Mouse (Mus musculus) embryo, embryonic 11.5 days (tissue): Measurements from ENCODE around the gene Vmn2r89.
"Not testable (repeated sequence)": the region's sequence is repeated elsewhere in the genome, so short reads cannot be mapped to it uniquely, and the experiment has no call there.

Experiments used
- DNase-seq: peaks from one replicate; pipeline ENCODE4 v3.0.0-alpha.2; 2012; ENCODE audit warnings: low read depth, low spot score

The Vmn2r89 gene

DNA sequence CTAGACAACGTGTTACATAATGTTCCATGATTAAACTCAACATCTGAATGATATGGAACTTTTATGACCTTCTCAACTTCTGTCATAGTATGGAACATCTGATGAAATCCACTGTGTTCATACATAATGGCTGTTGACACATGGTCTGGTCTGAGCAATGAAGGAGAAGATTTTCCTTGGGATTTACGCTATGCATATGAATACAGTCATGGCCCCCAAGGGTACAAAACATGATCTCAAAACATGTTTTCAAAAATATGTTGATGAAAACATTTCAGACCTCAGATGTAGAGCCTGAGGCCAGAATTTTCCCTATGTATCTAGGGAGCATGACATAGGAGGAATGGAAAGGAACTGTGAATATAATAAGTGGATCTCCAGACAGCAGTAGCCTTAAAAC, at the start of gene Vmn2r89:
Gene Vmn2r89 (plus strand): TSS at position 301 of the 400 bp plus-strand sequence.
- not testable (repeated sequence) for DNase-seq

DNA sequence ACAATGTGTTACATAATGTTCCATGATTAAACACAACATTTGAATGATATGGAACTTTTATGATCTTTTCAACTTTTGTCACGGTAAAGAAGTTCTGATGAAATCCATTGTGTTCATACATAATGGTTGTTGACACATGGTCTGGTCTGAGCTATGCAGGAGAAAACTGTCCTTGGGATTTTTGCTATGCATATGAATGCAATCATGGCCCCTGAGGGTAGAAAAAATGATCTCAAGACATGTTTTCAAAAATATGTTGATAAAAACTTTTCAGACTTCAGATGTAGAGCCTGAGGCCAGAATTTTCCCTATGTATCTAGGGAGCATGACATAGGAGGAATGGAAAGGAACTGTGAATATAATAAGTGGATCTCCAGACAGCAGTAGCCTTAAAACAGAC, 41.1 kb upstream of the Vmn2r89 start, which contains the start of gene Vmn2r88:
Gene Vmn2r88 (plus strand): TSS at position 301 of the 400 bp plus-strand sequence.
- no peak for DNase-seq

DNA sequence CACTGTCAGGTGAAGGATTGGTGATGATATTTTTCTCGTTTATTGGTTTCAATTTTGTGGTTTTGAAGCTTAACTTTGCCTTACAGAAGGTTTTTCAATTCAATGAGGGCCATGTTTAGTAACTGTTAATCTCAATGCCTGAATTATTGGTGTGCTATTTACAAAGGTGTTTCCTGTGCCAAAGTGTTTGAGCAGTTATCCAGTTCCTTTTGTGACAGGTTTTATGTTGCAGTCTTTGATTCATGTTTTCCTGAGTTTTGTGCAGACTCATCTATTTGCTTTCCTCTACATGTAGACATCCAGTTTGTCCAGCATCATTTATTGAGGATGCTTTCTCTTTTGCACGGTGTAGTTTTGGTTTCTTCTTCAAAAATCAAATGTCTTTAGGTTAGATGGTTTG, 27.8 kb upstream of the Vmn2r89 start:
- DNase-seq = no peak

DNA sequence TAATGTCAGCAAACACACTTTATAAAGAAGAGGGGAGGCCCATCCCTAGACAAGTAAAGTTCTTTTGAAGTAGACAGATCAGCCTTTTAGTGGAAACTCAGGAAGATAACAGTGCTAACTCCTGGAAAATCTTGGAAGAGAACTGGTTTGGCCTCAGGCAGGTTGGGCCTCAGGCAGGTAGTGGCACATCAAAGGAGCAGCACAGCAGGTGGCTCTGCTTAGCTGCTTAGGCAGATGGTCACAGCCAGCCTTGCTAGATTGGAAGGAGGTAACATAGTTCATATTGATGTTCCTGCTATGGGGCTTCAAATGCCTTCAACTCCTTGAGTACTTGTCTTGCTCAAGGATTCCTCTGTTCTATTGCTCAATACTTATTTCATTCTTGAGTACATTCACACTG, 21.5 kb upstream of the Vmn2r89 start:
- not testable (repeated sequence) for DNase-seq

DNA sequence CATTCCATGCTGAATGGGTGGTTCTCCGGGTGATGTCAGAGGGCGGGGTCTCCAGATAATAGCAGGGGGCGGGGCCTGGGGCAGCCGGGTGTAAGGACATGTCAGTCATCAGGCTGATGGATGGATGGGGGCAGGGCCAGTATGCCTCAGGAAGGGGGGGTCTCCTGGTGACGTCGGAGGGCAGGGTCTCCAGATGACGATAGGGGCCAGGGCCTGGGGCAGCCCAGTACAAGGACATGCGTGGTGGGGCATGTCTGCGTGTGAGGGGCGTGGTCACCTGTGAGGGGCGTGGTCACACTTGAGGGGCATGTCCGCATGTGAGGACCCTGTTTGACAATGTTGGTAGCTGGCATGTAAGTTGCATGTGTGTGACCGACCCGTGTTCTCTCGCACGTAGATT, 17.1 kb upstream of the Vmn2r89 start:
- DNase-seq = no peak

DNA sequence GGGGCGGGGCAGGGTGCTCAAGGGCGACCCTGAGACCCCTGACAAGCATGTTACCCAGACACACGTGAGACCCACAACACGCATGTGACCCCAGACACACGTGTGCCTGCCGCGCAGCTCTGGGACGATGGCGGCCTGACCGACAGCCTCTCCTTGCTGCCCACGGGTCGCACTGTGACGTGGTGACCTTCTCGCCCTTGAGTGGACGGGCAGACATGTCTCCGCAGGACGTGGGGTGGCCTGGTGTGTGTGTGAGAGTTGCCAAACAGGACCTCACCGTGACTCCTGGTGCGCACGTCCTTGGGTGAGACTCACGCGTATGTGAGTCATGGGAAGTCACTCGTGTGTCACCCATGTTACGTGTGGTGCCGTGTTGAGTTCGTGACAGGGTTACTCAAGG, 16.6 kb upstream of the Vmn2r89 start:
- no peak for DNase-seq

DNA sequence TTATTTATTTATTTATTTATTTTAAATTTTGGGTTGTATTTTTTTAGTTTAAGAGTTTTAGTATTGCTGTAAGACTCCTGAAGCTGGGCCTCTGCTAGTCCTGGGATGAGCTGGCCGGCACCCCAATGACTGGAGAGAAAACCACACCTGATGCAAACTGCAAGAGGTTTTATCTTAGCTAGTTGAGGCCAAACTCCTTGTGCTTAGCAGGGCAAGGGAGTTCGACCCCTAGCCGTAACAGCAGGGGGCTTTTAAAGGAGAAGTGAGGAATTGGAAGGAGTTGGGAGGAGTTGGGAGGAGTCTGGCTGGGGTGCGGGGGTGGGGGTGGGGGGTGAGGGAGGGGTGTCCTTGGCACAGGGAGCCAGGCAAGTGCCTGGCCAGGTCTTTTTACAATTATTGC, 12.7 kb upstream of the Vmn2r89 start:
- DNase-seq = no peak

DNA sequence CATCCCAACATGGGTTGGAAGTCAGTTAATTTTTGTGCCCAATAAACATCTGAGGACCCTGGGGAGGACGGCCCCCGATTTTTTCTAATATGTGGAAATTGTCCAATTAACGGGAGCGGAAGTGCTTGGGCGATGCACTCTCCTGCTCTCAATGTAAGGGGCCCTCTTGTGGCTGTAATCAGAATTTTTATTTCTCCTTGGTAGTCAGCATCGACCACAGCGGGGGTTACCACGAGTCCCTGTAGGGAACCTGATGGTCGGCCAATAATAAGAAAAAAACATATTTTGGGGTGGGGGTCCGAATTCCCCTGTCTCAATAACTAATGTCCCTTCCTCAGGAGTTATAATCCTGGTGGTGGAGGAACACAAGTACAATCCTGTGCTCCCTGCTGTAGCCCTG, 28.6 kb downstream of the Vmn2r89 start:
- DNase-seq = not testable (repeated sequence)

DNA sequence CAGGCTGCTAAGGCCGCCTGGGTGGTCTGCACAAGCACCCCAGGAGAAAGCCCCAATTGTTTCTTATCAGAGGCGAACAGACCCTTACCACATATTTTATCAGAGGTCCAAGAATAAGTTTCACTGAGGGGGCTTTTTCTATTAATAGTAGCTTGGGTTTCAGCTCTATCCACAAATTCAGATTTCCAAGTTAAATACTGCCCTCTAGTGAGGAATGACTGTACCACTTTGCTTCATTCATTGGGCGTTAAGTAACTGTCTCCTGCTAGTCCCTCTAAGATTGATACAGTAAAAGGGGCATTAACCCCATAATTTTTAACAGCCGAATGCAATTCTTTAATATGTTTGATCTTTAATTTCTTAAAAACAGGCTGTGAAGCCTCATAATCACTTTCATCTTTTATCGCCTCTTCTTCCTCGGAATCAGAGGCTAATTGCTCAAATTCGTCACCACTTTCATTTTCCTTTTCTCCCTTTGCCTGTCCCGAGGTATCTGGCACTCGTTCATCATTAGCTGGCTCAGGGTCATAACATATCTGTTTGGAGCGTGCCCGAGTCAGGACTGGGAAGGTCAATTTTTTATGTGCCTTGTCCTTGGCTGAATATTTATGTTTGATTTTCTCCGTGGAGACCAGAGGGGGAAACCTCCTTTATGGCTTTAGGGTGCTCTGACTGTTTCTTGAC, 29.8 kb downstream of the Vmn2r89 start:
- DNase-seq = not testable (repeated sequence)

DNA sequence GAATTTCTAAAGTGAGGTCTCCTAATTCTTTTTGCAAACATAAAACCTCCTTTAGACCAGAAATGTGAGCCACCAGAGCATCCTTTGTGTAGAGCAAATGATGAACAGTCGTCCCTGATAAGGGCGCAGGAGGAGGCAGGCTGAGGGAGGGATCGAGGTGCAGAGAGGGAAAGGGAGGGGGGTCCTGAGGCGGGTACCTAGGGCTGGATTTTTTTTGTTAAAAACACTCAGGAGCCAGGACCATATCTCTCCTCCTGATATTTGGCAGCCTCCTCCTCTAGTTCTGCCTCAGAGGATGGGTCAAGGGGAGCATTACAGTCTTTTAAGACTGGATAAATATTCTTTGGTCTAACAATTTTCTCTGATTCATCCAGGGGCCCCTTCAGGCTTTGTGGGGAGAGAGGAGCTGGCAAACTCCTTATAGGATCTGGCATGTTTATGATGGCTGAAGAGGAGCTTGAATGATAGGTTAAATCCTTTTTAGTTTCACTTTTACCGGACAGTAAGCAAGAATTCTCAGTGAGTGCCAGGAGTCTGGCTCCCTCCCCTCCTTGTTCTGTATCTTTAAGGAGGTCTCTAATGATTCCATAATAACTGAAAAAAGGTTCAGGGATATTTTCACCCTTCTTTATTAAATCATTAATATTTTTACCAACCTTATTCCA, 30.5 kb downstream of the Vmn2r89 start:
- no peak for DNase-seq

DNA sequence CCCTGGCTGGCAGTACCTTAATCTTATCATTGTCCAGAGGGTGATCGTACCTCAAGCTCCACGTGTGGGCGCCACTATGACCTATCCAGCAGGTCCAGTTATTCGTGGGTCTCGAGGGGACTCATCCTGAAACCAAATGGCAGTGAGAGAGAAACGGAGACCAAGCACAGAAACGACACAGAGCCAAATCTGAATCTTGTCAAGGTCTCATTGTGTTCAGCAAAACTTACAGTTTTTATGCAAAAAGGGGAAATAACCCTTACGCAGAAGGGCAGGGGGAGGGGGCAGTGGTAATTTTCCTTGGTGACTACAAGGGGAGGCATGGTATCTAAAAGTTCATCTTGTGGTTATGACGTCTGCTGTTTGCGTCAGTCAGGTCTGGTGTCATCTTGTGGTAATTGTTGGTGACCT, 31.3 kb downstream of the Vmn2r89 start:
- DNase-seq = not testable (repeated sequence)

DNA sequence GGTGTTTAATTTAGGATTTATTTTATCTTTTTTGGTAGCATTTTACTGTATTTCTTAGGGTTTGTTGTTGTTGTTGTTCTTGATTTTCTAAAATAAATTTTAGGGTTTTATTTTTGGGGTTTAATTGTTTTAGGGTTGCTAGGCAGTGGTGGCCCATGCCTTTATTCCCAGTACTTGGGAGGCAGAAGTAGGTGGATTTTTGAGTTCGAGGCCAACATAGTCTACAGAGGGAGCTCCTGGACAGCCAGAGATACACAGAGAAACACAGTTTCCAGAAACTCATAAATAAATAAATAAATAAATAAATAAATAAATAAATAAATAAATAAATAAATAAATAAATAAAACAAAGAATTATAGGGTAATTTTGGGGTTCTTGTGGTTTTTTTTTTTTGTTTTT, 32.0 kb downstream of the Vmn2r89 start:
- no peak for DNase-seq

DNA sequence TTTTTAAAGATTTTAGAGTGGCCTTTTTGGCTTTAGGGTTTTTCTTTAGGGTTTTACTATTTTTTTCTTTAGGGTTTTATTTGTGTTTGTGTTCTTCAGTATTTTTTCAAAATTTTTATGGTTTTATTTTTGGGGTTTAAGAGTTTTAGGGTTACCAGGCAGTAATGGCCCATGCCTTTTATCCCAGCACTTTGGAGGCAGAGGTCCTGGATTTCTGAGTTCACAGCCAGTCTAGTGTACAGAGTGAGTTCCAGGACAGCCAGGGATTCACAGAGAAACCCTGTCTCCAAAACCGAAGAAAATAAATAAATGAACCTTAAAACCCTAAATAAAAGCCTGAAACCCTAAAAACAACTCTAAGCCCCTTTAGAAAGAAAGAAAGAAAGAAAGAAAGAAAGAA, 34.5 kb downstream of the Vmn2r89 start:
- DNase-seq = no peak

DNA sequence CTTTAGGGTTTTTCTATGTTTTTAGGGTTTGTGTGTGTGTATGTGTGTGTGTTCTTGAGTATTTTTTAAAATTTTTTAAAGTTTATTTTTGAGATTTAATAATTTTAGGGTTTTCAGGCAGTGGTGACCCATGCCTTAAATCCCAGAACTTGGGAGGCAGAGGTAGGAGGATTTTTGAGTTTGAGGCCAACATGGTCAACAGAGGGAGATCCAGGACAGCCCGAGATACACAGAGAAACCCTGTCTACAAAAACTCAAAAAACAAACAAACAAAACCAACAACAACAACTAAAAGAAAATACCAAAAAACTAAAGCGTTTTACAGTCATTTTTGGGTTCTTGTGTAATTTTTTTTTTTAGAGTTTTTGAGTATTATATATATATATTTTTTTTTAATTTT, 44.1 kb downstream of the Vmn2r89 start:
- no peak for DNase-seq

DNA sequence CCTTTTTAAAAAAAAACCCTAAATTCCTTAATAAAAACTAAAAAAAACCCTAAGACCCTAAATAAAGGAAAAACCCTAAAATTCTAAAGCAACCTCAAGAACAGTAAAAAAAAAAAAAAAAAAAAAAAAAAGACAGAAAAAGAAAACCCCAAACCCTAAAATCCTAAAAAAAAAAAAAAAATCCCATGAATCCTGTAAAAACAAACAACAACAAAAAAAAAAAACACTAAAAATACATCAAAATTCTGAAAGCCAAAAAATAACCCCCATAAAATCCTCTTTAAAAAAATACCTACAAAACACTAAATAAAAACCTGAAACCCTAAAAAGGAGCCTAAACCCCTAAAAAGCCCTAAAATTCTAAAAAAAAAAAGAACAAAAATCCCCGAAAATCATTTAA, 45.3 kb downstream of the Vmn2r89 start:
- no peak for DNase-seq

DNA sequence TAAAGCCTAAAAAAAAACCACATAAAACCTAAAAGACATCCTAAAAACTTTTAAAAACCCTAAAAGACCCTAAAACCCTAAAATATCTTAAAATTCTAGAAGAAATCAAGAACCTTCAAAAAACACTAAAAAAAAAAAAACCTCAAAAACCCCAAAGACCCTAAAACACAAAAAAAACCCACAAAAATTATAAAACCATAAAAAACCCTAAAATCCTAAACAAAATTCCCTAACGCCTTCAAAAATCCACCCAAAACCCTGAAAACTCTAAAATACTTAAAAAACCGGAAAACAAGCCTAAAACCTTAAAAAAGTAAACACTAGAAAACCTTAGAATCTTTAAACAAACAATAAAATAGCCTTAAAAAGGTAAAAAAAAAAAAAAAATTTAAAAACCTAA, 46.3 kb downstream of the Vmn2r89 start:
- no peak for DNase-seq

DNA sequence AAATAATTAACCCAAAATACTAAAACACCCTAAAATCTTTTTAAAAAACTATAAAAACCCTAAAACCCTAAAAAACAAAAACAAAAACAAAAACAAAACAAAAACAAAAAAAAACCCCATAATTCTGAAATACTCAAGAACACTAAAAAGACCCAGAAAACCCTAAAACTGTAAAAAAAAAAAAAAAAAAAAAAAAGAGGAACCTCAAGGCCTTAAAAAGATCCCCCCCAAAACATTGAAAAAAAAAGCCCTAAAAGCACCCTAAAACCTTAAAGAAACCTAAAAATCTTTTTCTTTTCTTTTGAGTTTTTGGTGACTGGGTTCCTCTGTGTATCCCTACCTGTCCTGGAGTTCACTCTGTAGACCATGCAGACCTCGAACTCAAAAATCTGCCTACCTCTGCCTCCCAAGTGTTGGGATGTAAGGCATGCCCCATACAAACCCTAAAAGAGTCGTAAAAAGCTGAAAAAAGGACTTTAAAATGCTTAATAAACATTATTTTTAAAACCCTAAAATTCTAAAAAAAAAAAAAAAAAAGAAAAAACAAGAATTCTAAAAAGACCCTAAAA, 48.1 kb downstream of the Vmn2r89 start:
- no peak for DNase-seq

DNA sequence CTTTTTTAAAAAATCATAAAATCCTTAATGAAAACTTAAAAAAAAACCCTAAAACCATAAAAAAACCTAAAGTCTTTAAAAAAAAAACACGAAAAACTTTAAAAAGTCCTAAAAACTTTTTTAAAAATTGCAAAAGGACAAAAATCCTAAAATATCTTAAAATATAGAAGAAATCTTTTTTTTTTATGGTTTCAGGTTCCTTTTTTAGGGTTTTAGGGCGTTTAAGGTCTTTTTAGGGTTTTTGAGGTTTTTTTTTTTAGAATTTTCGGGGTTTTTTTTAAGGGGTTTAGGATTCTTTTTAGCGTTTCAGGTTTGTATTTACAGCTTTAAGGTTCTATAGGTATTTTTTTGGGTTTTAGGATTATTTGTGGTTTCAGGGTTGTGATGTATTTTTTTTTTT, 48.8 kb downstream of the Vmn2r89 start:
- DNase-seq = no peak

DNA sequence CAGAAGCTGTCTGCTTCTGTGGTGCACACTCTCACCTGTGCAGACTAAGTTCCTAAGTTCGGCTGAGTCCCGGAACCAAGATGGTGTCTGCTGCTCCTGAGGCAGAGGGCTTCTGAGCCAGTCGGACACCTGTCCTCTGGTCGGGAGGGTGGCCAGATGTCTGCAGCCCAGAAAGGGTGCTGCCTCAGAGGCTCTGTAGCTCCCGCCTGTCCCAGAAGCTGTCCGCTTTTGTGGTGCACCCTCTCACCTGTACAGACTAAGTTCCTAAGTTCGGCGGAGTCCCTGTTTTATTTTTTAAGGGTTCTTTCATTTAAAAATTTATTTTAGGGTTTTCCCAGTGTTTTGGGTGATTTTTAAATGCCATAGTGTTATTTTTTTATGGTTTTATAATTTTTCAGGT, 55.8 kb downstream of the Vmn2r89 start:
- DNase-seq = no peak
